In the genomic region with DNA sequence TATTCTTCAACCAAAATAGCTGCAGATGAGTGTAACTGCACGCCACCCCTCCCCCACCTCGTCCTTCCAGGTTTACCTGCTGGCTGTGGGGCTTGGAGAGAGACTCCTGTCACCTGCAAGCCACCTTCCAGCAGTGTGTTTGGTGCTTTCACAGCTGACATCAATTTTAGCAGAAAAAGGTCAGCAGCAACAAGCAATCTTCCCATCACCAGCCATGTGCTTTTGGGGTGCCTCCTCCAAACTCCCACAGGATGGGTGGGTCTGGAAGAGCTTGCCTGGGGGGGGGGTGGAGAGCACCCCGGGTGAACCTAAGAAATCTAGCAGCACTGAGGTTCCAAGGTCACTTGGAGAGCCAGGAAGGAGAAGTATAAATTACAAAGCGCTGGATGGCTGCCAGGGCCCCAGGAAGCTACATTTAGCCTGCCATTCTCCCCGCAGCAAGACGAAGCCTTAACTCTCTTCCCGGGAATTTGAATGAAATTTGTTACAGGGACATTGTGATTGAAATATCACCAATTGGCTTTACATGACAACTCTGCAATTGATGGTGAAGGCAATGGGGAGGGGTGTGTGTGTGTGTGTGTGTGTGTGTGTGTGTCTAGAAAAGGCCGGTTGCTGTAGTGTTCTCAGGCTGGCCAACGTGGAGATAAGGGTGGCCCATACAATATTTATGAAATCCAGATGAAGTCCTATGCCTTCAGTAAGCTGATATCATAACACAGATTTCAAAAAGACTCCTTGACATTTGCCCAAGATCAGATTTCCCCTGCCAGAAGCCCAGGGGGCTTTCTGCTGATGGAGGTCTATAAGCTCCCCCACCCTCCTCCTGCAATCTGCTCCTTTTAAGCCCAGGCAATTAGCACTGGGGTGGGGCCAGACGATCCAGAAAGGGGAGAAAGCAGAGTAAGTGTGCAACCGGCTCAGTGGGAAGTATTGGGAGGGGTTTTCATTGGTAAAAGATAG, we compare ENCODE assay signal across 8 mouse cellular contexts. TPM values are rescaled to one million over a fixed set of nuclear protein-coding genes. Genes with fewer than 3 reads are reported as not detected.
DNase-seq lines count a peak whose midpoint lies in the region; ATAC-seq lines count a peak whose summit lies in the region.

No protein-coding gene starts in this region.

- peak overlapping the region; percentile 21 for H3K4me2 ChIP-seq in hindbrain, embryonic 13.5 days
- H3K4me2 ChIP-seq in midbrain, embryonic 11.5 days: no peak overlapping the region

- 5% methylated on average over 11 of the region's 11 CpGs for WGBS in hindbrain, embryonic 13.5 days
- 16% methylated on average over 11 of the region's 11 CpGs for WGBS in midbrain, embryonic 11.5 days

- H3K27ac ChIP-seq in hindbrain, embryonic 13.5 days: peak overlapping the region; percentile 86
- no peak overlapping the region; the same call in 1 of the 2 replicates for H3K27ac ChIP-seq in midbrain, embryonic 11.5 days (ENCODE audit: low read depth, low read length)

- no peaks in the 10 kb centered on the region for H3K27me3 ChIP-seq in hindbrain, embryonic 13.5 days
- H3K27me3 ChIP-seq in midbrain, embryonic 11.5 days (ENCODE audit: control insufficient read depth, insufficient read depth, low read length): no peaks in the 10 kb centered on the region

- H3K9ac ChIP-seq in hindbrain, embryonic 13.5 days: peak overlapping the region; percentile 58
- no peak overlapping the region for H3K9ac ChIP-seq in midbrain, embryonic 11.5 days (ENCODE audit: low read length)

- peak; percentile 54 for DNase-seq in left cerebral cortex, postnatal 4 days
- no peak for DNase-seq in left cerebral cortex, adult 11 months (ENCODE audit: low spot score)
- peak; percentile 23 for DNase-seq in embryo, embryonic 10 days (ENCODE audit: low spot score)
- peak; percentile 91 for DNase-seq in midbrain, embryonic 11.5 days (ENCODE audit: low spot score, missing footprints)
- no peak for DNase-seq in left cerebral cortex, postnatal 25 days (ENCODE audit: low spot score in 2 of 2)
- DNase-seq in layer of hippocampus, postnatal 36 days: no peak

- no peaks in the 10 kb centered on the region for H3K9me3 ChIP-seq in hindbrain, embryonic 13.5 days
- H3K9me3 ChIP-seq in midbrain, embryonic 11.5 days (ENCODE audit: control insufficient read depth, low read length): no peaks in the 10 kb centered on the region

- H3K4me3 ChIP-seq in hindbrain, embryonic 13.5 days: no peak overlapping the region
- H3K4me3 ChIP-seq in midbrain, embryonic 11.5 days (ENCODE audit: low read depth, low read length): no peak overlapping the region

- peaks cover 42% of the 10 kb centered on the region for H3K4me1 ChIP-seq in hindbrain, embryonic 13.5 days (replicated peaks)
- peaks cover 13% of the 10 kb centered on the region for H3K4me1 ChIP-seq in midbrain, embryonic 11.5 days (ENCODE audit: control insufficient read depth, insufficient read depth, low read length)

- no peaks in the 10 kb centered on the region for H3K36me3 ChIP-seq in hindbrain, embryonic 13.5 days
- H3K36me3 ChIP-seq in midbrain, embryonic 11.5 days (ENCODE audit: control insufficient read depth, insufficient read depth, low read length): no peaks in the 10 kb centered on the region

- peak; percentile 34 for ATAC-seq in hindbrain, embryonic 13.5 days (ENCODE audit: low FRiP score)
- peak; percentile 58; the same call in 1 of the 2 replicates for ATAC-seq in midbrain, embryonic 11.5 days (ENCODE audit: low FRiP score)
- no peak for ATAC-seq in frontal cortex, adult (ENCODE audit: low TSS enrichment)

- intact Hi-C loops in left cerebral cortex, postnatal 4 days (cut with DNase I): no loop called here
- intact Hi-C loops in left cerebral cortex, postnatal 25 days (cut with DNase I): no loop called here

RNA-seq across cellular contexts. Expression of gene Chst8, which starts 13.8 kb away (rescaled TPM):
- total RNA-seq in left cerebral cortex, postnatal 4 days (2021): 10 to 100 TPM; 13.4 to 14.4 TPM
- 18.0 and 18.3 TPM in 2 replicates for polyA plus RNA-seq in hindbrain, embryonic 13.5 days (2015; fragmentation: Nextera tagmentation; extraction: Ambion mirVana)
- 9.6 and 10.1 TPM in 2 replicates for polyA plus RNA-seq in midbrain, embryonic 11.5 days (2014; fragmentation: Nextera tagmentation; extraction: Ambion mirVana)
- total RNA-seq in left cerebral cortex, postnatal 25 days (2021): 10 to 100 TPM; 15.7 to 27.5 TPM
- 10 to 100 TPM; 28.6 to 36.8 TPM for total RNA-seq in layer of hippocampus, postnatal 36 days (2021)

Comparison
In these comparisons a context has a peak if more than half of its experiments do, and no peak if none do; other contexts are left out.
1. DNase-seq: peak in left cerebral cortex, postnatal 4 days (single experiment), embryo, embryonic 10 days (single experiment) and midbrain, embryonic 11.5 days (single experiment); none in left cerebral cortex, adult 11 months (single experiment), left cerebral cortex, postnatal 25 days (0 of 2) and layer of hippocampus, postnatal 36 days (0 of 2).